Mouse (Mus musculus): Measurements from ENCODE around the gene Acsl1. TPM values are rescaled to one million over a fixed set of nuclear protein-coding genes. Genes with fewer than 3 reads are reported as not detected.
A peak's percentile ranks its signal among the peaks of the same experiment; 100 is the strongest.

Acsl1 gene
- polyA plus RNA-seq, 1 experiment: 23.0 TPM

GRCm38 (mm10) chr8:46545854-46546253 is 75.0 kb downstream of the Acsl1 start:
- Histone ChIP-seq H3K4me1 (ENCODE audit: control insufficient read depth, insufficient read depth, insufficient read length, low read length) (no peaks in the 10 kb centered on the region; the same call in none of the 2 replicates), H3K27ac (ENCODE audit: insufficient read depth, low read depth, low read length) (no peak overlapping the region), H3K27me3 (ENCODE audit: control insufficient read depth, insufficient read depth, low read length) (no peaks in the 10 kb centered on the region), H3K4me3 (ENCODE audit: low read depth, low read length) (no peak overlapping the region), H3K36me3 (ENCODE audit: control insufficient read depth, insufficient read depth, low read length) (no peaks in the 10 kb centered on the region)
- TF ChIP-seq POLR2A (IDR thresholded peaks at IDR 0.05; ENCODE audit: low read depth, low read length) (no peak), CTCF (IDR thresholded peaks at IDR 0.05; ENCODE audit: extremely low read depth, insufficient read length, insufficient replicate concordance, low read depth, low read length) (no peak)
- 81% methylated on average over 5 of the region's 5 CpGs for WGBS

GRCm38 (mm10) chr8:46546431-46547176 is 75.8 kb downstream of the Acsl1 start:
- Histone ChIP-seq H3K36me3 (ENCODE audit: control insufficient read depth, insufficient read depth, low read length) (no peaks in the 10 kb centered on the region), H3K4me1 (ENCODE audit: control insufficient read depth, insufficient read depth, insufficient read length, low read length) (no peaks in the 10 kb centered on the region; the same call in none of the 2 replicates), H3K27ac (ENCODE audit: insufficient read depth, low read depth, low read length) (no peak overlapping the region), H3K4me3 (ENCODE audit: low read depth, low read length) (no peak overlapping the region), H3K27me3 (ENCODE audit: control insufficient read depth, insufficient read depth, low read length) (no peaks in the 10 kb centered on the region)
- no peak for TF ChIP-seq POLR2A (IDR thresholded peaks at IDR 0.05; ENCODE audit: low read depth, low read length)
- TF ChIP-seq CTCF (IDR thresholded peaks at IDR 0.05; ENCODE audit: extremely low read depth, insufficient read length, insufficient replicate concordance, low read depth, low read length): no peak
- 69% methylated on average over 11 of the region's 11 CpGs for WGBS

- no peaks in the 10 kb centered on the region for H3K36me3 ChIP-seq (ENCODE audit: control insufficient read depth, insufficient read depth, low read length)
- 34% methylated on average over 4 of the region's 4 CpGs for WGBS
- no peaks in the 10 kb centered on the region; the same call in none of the 2 replicates for H3K4me1 ChIP-seq (ENCODE audit: control insufficient read depth, insufficient read depth, insufficient read length, low read length)
- no peak overlapping the region for H3K27ac ChIP-seq (ENCODE audit: insufficient read depth, low read depth, low read length)
- TF ChIP-seq CTCF (IDR thresholded peaks at IDR 0.05; ENCODE audit: extremely low read depth, insufficient read length, insufficient replicate concordance, low read depth, low read length) (no peak), POLR2A (IDR thresholded peaks at IDR 0.05; ENCODE audit: low read depth, low read length) (no peak)
- no peaks in the 10 kb centered on the region for H3K27me3 ChIP-seq (ENCODE audit: control insufficient read depth, insufficient read depth, low read length)
- H3K4me3 ChIP-seq (ENCODE audit: low read depth, low read length): no peak overlapping the region
These were observed 76.4 kb downstream of the Acsl1 start for GRCm38 (mm10) chr8:46547245-46547644.

- Histone ChIP-seq H3K27ac (ENCODE audit: insufficient read depth, low read depth, low read length) (no peak overlapping the region), H3K4me1 (ENCODE audit: control insufficient read depth, insufficient read depth, insufficient read length, low read length) (no peaks in the 10 kb centered on the region; the same call in 1 of the 2 replicates), H3K4me3 (ENCODE audit: low read depth, low read length) (no peak overlapping the region), H3K27me3 (ENCODE audit: control insufficient read depth, insufficient read depth, low read length) (no peaks in the 10 kb centered on the region), H3K36me3 (ENCODE audit: control insufficient read depth, insufficient read depth, low read length) (no peaks in the 10 kb centered on the region)
- WGBS: 25% methylated on average over 8 of the region's 8 CpGs
- TF ChIP-seq CTCF (IDR thresholded peaks at IDR 0.05; ENCODE audit: extremely low read depth, insufficient read length, insufficient replicate concordance, low read depth, low read length): no peak
- no peak for TF ChIP-seq POLR2A (IDR thresholded peaks at IDR 0.05; ENCODE audit: low read depth, low read length)
These were observed 79.2 kb downstream of the Acsl1 start for GRCm38 (mm10) chr8:46550058-46550457.

- H3K27me3 ChIP-seq (ENCODE audit: control insufficient read depth, insufficient read depth, low read length): no peaks in the 10 kb centered on the region
- no peak overlapping the region for H3K4me3 ChIP-seq (ENCODE audit: low read depth, low read length)
- WGBS: 33% methylated on average over 4 of the region's 4 CpGs
- H3K27ac ChIP-seq (ENCODE audit: insufficient read depth, low read depth, low read length): no peak overlapping the region
- TF ChIP-seq CTCF (IDR thresholded peaks at IDR 0.05; ENCODE audit: extremely low read depth, insufficient read length, insufficient replicate concordance, low read depth, low read length) (no peak), POLR2A (IDR thresholded peaks at IDR 0.05; ENCODE audit: low read depth, low read length) (no peak)
- H3K36me3 ChIP-seq (ENCODE audit: control insufficient read depth, insufficient read depth, low read length): 0 out of 2 replicates have a peak, but pooled peaks cover 1% of the 10 kb centered on the region
- H3K4me1 ChIP-seq (ENCODE audit: control insufficient read depth, insufficient read depth, insufficient read length, low read length): no peaks in the 10 kb centered on the region; the same call in 1 of the 2 replicates
These were observed 80.2 kb downstream of the Acsl1 start for GRCm38 (mm10) chr8:46551029-46551428.

GRCm38 (mm10) chr8:46551615-46552440 is 81.0 kb downstream of the Acsl1 start, which contains the start of gene Cenpu:
TSS of gene Cenpu (plus strand) at chr8:46552028.
- Histone ChIP-seq H3K4me3 (ENCODE audit: low read depth, low read length) (peak within 1 kb of the TSS; percentile 83), H3K27me3 (ENCODE audit: control insufficient read depth, insufficient read depth, low read length) (no peaks in the 10 kb centered on the region), H3K36me3 (ENCODE audit: control insufficient read depth, insufficient read depth, low read length) (peaks cover 1% of the 10 kb centered on the region; the same call in 1 of the 2 replicates), H3K4me1 (ENCODE audit: control insufficient read depth, insufficient read depth, insufficient read length, low read length) (no peaks in the 10 kb centered on the region; the same call in 1 of the 2 replicates), H3K27ac (ENCODE audit: insufficient read depth, low read depth, low read length) (peak within 1 kb of the TSS; percentile 58)
- TF ChIP-seq POLR2A (IDR thresholded peaks at IDR 0.05; ENCODE audit: low read depth, low read length) (peak; percentile 58), CTCF (IDR thresholded peaks at IDR 0.05; ENCODE audit: extremely low read depth, insufficient read length, insufficient replicate concordance, low read depth, low read length) (no peak)
- WGBS: under 1% methylated on average over 50 of the region's 50 CpGs

- H3K4me3 ChIP-seq (ENCODE audit: low read depth, low read length): peak overlapping the region; percentile 83
- peaks cover 4% of the 10 kb centered on the region; the same call in 1 of the 2 replicates for H3K36me3 ChIP-seq (ENCODE audit: control insufficient read depth, insufficient read depth, low read length)
- TF ChIP-seq POLR2A (IDR thresholded peaks at IDR 0.05; ENCODE audit: low read depth, low read length): no peak
- TF ChIP-seq CTCF (IDR thresholded peaks at IDR 0.05; ENCODE audit: extremely low read depth, insufficient read length, insufficient replicate concordance, low read depth, low read length): no peak
- 2% methylated on average over 10 of the region's 10 CpGs for WGBS
- H3K27ac ChIP-seq (ENCODE audit: insufficient read depth, low read depth, low read length): no peak overlapping the region
- no peaks in the 10 kb centered on the region; the same call in 1 of the 2 replicates for H3K4me1 ChIP-seq (ENCODE audit: control insufficient read depth, insufficient read depth, insufficient read length, low read length)
- no peaks in the 10 kb centered on the region for H3K27me3 ChIP-seq (ENCODE audit: control insufficient read depth, insufficient read depth, low read length)
These were observed 81.6 kb downstream of the Acsl1 start for GRCm38 (mm10) chr8:46552441-46552765.
